Mouse (Mus musculus): ENCODE measurements at regions not wholly inside any gene's neighbourhood (a gene's known extent, or its start where the extent isn't known, plus 50 kb on each side); places are given as distances from the start of the nearest gene placed in this dataset.

- CTCF ChIA-PET, result no interaction called here
These were observed 254.2 kb upstream of the Eif4g2 start for GRCm38 (mm10) chr7:111337053-111337452.

GRCm38 (mm10) chr7:111322901-111323300, 240.1 kb upstream of the Eif4g2 start:
- CTCF ChIA-PET, result no interaction called here

DNA sequence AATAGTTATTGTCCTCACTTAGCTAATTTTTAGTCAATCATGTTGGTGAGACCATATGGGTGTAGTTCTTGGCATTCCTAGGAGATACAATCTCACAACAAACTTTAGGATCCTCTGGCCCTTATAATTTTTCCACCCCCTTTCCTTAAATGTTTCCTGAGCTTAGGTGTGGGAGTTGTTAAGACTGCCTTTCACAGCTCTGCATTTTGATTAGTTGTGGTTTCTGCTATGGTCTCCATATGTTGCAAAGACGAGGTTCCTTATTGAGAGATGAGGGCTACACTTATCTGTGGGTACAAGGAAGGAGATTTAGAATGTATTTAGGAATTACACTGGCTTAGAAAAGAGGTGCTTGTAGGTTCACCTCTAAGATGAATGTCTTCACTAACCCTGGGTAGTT, 237.1 kb upstream of the Eif4g2 start:
- CTCF ChIA-PET, result no interaction called here

DNA sequence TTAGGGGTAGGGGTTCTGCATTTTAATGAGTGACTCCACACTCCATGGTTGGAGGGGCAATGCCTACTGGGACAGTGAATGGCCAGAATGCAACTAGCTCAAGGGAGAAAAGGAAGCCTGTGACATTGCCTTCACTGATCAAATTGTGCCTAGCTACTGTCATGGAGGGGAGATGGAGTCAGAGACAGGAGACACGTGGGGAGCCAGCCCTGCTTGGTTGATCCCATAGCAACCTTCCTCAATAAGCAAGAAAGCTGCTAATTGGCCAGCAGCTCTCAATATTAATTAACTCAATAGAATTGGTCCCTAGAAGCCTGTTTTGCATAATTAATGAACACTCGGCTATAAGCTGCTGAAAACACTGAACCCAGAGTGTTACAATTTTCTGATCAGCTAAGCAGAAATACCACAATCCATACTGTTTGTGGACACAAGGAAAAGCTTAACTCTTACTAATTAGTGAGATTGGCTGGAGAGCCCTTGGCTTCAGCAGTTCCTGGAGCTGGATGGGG, 233.7 kb upstream of the Eif4g2 start:
- CTCF ChIA-PET, result no interaction called here

- CTCF ChIA-PET, result no interaction called here
These were observed 231.1 kb upstream of the Eif4g2 start for GRCm38 (mm10) chr7:111313921-111314320.

DNA sequence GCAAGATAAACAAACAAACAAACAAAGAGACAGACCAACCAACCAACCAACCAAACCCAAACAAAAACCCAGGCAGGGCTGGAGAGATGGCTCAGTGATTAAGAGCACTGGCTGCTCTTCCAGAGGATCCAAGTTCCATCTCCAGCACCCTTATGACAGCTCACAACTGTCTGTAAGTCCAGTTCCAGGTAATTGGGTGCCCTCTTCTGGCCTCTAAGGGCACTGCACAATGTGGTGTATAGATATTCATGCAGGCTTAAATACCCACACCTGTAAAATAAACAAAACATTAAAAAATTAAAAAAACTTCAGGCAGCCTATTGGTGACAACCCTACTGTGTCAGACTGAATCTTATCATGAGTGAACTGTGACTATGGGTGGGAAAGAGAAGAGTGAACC, 222.4 kb upstream of the Eif4g2 start:
- CTCF ChIA-PET, result interaction anchor here (0.5 kb wide), 1 partner anchor 24 kb away, joined by 18 read pairs; no protein-coding TSS in a partner anchor

DNA sequence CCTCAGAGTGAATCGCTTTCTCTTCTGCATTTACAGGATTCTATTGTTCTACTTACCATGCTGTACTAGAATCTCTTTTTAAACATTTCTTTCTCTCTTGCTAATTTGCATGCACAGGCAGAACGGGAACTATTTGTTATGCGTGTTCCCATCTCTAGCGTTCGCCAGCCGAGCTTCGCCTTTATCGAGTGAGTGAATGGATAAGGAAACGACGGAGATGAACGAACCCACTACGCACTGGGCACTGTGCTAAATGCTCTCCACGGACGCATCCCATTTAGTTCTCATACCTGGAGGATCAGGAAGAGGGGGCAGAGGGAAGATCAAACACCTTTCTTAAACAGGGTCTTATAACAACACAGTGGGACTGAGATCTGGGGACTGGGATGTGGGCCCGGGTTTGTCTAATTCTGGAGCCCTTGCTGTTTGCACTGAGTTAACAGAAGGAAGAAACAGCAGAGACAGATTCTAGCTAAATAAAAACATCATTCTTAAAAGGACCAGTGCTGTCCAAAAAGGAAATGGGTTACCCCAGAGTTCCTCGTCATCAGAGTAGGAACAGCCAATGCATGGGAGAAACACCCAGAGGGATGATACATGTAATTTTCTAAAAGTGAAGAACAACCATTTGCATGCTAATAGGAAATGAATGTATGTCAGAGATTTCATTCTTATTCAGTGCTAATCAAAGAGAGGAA, 219.1 kb upstream of the Eif4g2 start:
- CTCF ChIA-PET, result no interaction called here

GRCm38 (mm10) chr7:111297174-111297902, 214.5 kb upstream of the Eif4g2 start:
- CTCF ChIA-PET, result no interaction called here

GRCm38 (mm10) chr7:111283411-111283955, 200.7 kb upstream of the Eif4g2 start:
- CTCF ChIA-PET, result no interaction called here

DNA sequence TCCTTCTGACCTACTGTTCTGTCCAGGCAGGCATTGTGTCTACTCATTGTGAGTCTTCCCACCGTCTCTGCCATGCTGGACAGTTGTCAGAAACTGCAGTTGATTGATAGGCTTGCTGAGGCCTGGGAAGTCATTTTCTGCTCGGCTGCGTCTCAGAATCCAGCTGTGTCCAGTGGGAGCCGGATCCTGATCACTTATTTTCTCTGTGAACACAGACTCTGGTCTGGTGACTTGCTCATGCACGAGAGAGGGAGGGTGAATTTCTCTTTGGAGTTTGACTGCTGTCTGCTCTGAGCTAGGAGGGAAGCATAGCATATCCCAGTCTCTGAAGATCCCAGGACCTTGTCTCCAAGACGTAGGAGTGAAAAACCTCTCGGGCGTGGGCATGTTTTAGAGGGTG, 199.5 kb upstream of the Eif4g2 start:
- CTCF ChIA-PET, result interaction anchor here (0.9 kb wide), 1 partner anchor 34 kb away, joined by 3 read pairs; no protein-coding TSS in a partner anchor

GRCm38 (mm10) chr7:111277703-111278102, 194.9 kb upstream of the Eif4g2 start:
- CTCF ChIA-PET, result no interaction called here

DNA sequence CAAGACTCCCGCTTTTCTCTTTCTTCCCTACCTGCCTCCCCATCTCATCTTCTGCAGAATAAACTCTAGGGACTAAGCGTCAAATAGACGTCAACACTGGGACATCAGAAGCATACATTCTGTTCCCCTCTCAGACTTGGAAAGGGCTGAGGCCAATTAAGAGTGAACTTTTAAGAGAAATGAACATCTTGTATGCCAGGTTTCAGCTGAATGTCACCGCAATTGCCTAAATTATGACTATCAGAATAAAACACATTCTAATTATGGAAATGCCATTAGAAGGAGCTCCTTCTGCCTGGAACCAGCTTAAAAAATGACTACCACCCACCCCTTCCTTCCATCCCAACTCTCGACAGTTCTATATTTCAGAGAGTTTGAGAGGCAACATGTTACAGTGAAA, 191.0 kb upstream of the Eif4g2 start:
- CTCF ChIA-PET, result no interaction called here

- CTCF ChIA-PET, result no interaction called here
These were observed 188.0 kb upstream of the Eif4g2 start for GRCm38 (mm10) chr7:111270874-111271273.

GRCm38 (mm10) chr7:111268197-111268596, 185.4 kb upstream of the Eif4g2 start:
- CTCF ChIA-PET, result no interaction called here

DNA sequence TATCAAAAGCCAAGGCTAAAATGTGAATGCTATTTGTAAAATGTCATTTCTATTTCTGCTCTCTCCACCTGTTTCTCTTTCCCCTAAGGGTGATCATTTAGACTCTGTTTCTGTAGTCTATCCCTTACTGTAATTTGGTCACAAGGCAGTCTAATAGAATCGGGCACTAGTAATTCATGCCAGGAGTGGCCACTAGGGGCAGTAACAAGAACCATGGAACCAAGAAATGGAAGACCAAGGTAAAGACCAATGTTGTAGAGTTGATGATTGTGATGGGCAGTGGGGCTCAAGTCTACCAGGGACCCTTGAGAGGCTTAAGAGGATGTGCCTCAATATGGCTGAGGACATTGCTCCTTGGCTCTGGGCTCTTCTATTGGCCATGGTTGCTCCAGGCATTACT, 180.5 kb upstream of the Eif4g2 start:
- CTCF ChIA-PET, result no interaction called here

DNA sequence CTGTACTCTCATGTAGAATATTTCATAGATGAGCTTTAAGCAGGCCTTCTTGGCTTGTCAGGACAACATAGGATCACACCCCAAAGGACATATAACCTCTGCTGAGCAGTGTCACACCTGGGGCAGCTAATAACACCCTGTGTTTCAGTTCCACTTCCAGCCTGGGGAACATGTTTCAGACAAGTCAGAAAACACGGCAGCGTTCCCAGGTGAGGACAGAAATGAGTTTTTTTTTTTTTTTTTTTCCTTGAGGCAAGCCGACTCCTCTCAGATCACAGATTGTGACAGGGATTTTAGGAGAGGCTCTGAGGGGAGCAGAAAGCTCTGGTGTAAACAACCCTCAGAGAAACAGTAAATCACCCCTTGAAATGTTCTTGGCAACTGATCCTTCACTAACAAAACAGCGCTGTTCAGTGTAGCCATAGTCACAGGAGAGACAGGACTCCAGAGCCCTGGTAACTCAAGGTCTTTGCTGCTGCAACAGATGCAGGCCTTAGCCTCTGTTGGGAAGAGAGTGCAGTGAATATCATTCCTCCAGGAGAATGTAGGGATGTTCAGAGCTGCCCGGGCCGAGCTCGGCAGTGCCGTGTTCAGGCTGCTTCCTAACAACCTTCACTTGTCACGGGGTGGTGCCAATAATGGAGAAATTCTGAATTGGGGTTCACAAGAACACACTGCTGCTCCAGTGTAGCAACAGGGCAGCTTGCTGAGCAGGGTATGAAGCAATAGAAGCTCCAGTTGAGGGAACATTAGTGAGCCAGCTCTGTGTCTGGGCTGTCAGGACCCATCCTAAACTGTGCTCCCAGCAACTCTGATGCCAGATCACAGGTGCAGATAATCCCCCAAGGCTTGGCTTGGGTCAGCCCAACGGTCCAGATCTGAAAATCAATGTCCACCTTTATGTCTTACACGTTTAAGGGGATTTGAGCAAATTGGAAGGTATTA, 177.1 kb upstream of the Eif4g2 start:
- CTCF ChIA-PET, result no interaction called here

DNA sequence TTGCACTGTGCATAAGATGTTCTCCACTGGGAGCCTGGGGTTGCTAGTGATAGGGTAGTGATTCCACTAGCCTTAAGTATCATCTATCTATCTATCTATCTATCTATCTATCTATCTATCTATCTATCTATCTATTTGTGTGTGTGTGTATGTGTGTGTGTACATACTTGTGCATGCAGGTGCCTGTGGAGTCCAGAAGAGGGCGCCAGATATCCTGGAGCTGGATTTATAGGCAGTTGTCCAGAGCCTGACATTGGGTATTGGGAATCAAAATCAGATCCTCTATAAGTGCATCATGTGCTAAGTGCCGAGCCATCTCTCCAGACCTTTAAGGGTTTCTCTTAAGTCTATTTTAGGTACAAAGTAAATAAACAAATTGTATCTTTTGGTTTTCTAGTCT, 175.0 kb upstream of the Eif4g2 start:
- CTCF ChIA-PET, result no interaction called here

DNA sequence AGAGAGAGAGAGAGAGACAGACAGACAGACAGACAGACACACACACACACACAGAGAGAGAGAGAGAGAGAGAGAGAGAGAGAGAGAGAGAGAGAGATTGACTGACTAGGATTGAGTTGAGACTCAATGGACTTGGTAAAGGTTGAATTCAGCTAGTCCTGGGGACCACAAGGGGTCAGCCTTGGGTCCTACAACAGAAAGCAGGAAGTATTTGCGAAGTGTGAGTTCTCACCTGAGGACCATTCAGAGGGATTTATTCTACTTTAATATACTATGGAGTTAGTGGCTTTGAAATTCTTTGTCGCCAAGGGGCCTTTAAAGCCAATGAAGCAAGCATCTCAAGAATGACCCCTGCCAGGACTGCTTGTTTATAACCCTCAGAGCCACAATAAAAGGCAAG, 173.4 kb upstream of the Eif4g2 start:
- CTCF ChIA-PET, result no interaction called here

GRCm38 (mm10) chr7:111249606-111250005, 166.8 kb upstream of the Eif4g2 start:
- CTCF ChIA-PET, result no interaction called here

DNA sequence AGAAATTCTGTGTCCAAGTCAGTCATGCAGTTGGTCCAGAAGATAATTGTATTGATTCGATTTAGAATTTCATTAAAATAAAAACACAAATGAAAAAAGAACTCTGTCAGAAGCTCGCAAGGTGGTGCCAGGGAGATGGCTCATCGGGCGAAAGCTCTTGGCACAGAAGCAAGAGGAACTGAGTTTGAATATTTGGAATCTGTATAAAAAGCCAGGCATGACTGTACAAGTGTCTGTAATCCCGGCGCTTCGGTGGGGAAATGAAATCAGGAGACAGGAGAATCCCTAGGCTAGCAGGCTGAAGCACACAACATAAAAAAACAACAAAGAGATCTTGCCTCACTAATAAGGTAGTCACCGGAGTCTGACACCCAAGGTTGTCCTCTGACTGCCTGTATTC, 162.7 kb upstream of the Eif4g2 start:
- CTCF ChIA-PET, result interaction anchor here (0.6 kb wide), 1 partner anchor 205 kb away, joined by 4 read pairs; no protein-coding TSS in a partner anchor

- CTCF ChIA-PET, result no interaction called here
These were observed 162.2 kb upstream of the Eif4g2 start for GRCm38 (mm10) chr7:111245067-111245466.

DNA sequence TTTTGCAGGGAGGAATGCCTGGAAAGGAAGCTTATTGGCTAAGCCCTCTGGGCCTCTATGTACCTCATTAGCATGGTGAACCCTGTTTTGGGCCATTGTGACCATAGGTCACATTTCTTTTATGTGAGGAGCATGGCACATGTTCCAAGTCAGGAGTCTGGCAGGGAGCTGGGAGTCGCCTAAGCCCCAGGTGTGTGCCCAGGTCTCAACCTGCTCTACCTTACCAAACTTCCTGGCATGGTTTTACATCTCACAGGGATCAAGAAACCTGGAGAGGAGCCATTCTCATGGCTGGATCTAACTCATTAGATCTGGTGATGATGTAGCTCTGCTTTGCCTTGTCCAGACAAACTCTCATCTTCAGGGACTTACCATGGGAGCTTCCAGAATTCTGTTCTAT, 161.0 kb upstream of the Eif4g2 start:
- CTCF ChIA-PET, result no interaction called here

All from spleen, embryonic (tissue).